Mouse (Mus musculus): ENCODE measurements around the gene A630073D07Rik. TPM values are rescaled to one million over a fixed set of nuclear protein-coding genes. Genes with fewer than 3 reads are reported as not detected.
"Not testable (repeated sequence)": the region's sequence is repeated elsewhere in the genome, so short reads cannot be mapped to it uniquely, and the experiment has no call there.

The A630073D07Rik gene
- polyA plus RNA-seq (2012; fragmentation: generic; extraction: Trizol): not detected

DNA sequence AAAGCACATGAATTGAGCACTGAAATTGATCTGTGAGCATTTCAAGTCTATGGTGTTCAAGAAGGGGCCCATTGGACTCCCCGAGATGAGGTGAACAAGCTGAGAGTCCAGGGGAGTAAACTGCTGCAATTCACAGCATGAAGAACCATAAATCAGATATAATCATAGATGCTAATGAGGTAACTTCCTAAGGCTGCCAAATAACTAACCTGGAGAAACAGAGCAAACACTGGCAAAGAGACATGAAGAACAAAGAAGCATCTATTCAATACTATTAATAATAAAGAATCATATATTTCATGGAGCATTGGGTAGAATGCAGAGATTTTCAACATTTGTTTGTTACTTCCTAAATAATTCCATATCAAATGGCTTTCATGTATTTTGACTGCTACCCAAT, at the start of gene A630073D07Rik:
TSS of gene A630073D07Rik (minus strand) at position 101 of the 400 bp plus-strand sequence.
- no peak within 1 kb of the TSS for H3ac ChIP-seq (ENCODE audit: control insufficient read depth, insufficient read length)
- TF ChIP-seq E2F4 (IDR thresholded peaks at IDR 0.05; ENCODE audit: insufficient read depth): no peak
- no peak for TF ChIP-seq POLR2A (IDR thresholded peaks at IDR 0.05; ENCODE audit: insufficient read length, low read depth)
- no peak for TF ChIP-seq USF1 (IDR thresholded peaks at IDR 0.05; ENCODE audit: low read depth)
- no peak for TF ChIP-seq MYOD1 (IDR thresholded peaks at IDR 0.05; ENCODE audit: control insufficient read depth in 1 of 3, insufficient read length in 2 of 3, low read depth in 2 of 3)
- TF ChIP-seq MAX (IDR thresholded peaks at IDR 0.05; ENCODE audit: low read depth): no peak
- TF ChIP-seq POLR2AphosphoS2 (IDR thresholded peaks at IDR 0.05; ENCODE audit: insufficient read length, low read depth): no peak
- no peak for TF ChIP-seq MYOG (IDR thresholded peaks at IDR 0.05; ENCODE audit: control insufficient read depth in 1 of 3, insufficient read depth in 1 of 3, insufficient read length in 2 of 3, low read depth in 2 of 3)
- TF ChIP-seq CEBPB (IDR thresholded peaks at IDR 0.05; ENCODE audit: insufficient read depth, poor library complexity, severe bottlenecking): no peak
- no peak for TF ChIP-seq TCF3 (IDR thresholded peaks at IDR 0.05; ENCODE audit: insufficient read length, low read depth)
- TF ChIP-seq TCF12 (IDR thresholded peaks at IDR 0.05; ENCODE audit: insufficient read depth, poor library complexity, severe bottlenecking): no peak
- no peak for TF ChIP-seq REST (IDR thresholded peaks at IDR 0.05; ENCODE audit: insufficient read depth, insufficient read length)
- TF ChIP-seq SRF (IDR thresholded peaks at IDR 0.05; ENCODE audit: control insufficient read depth, insufficient read length, low read depth): no peak
- no peaks in the 10 kb centered on the region for H3K27me3 ChIP-seq (ENCODE audit: control insufficient read depth, insufficient read depth, insufficient read length)
- no peak within 1 kb of the TSS for H3K4me3 ChIP-seq
- H3K36me3 ChIP-seq (ENCODE audit: control insufficient read depth, insufficient read depth): no peaks in the 10 kb centered on the region
- H3K79me2 ChIP-seq (ENCODE audit: control insufficient read depth, insufficient read depth): no peaks in the 10 kb centered on the region
- no peak within 1 kb of the TSS for H3K4me2 ChIP-seq (ENCODE audit: low read depth)

DNA sequence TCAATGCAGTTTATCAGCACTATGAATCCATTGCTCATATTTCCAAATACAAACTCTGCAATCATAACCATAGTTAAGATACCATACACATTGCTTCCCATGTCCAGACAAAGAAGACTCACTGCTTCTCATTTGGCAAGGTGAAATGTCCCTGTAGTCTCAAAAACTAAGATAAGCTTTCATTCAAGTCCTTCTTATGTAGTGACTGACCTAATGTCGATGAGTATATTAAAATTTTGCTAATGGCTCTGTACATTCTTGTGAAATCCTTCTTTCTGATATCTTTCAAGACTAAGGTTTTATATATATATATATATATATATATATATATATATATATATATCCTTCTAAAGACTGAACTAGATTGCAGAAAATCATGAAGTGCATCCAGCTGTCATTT, 49.6 kb upstream of the A630073D07Rik start, which contains the start of gene Tas2r121:
TSS of gene Tas2r121 (minus strand) at position 101 of the 400 bp plus-strand sequence.
- no peak within 1 kb of the TSS for H3K4me3 ChIP-seq
- H3K79me2 ChIP-seq (ENCODE audit: control insufficient read depth, insufficient read depth): no peaks in the 10 kb centered on the region
- no peak within 1 kb of the TSS for H3K4me2 ChIP-seq (ENCODE audit: low read depth)
- H3K27me3 ChIP-seq (ENCODE audit: control insufficient read depth, insufficient read depth, insufficient read length): no peaks in the 10 kb centered on the region
- no peak for TF ChIP-seq TCF3 (IDR thresholded peaks at IDR 0.05; ENCODE audit: insufficient read length, low read depth)
- no peak for TF ChIP-seq E2F4 (IDR thresholded peaks at IDR 0.05; ENCODE audit: insufficient read depth)
- TF ChIP-seq MYOD1 (IDR thresholded peaks at IDR 0.05; ENCODE audit: control insufficient read depth in 1 of 3, insufficient read length in 2 of 3, low read depth in 2 of 3): no peak
- no peak for TF ChIP-seq TCF12 (IDR thresholded peaks at IDR 0.05; ENCODE audit: insufficient read depth, poor library complexity, severe bottlenecking)
- no peak for TF ChIP-seq MAX (IDR thresholded peaks at IDR 0.05; ENCODE audit: low read depth)
- no peak for TF ChIP-seq SRF (IDR thresholded peaks at IDR 0.05; ENCODE audit: control insufficient read depth, insufficient read length, low read depth)
- TF ChIP-seq CEBPB (IDR thresholded peaks at IDR 0.05; ENCODE audit: insufficient read depth, poor library complexity, severe bottlenecking): no peak
- TF ChIP-seq POLR2AphosphoS2 (IDR thresholded peaks at IDR 0.05; ENCODE audit: insufficient read length, low read depth): no peak
- no peak for TF ChIP-seq POLR2A (IDR thresholded peaks at IDR 0.05; ENCODE audit: insufficient read length, low read depth)
- no peak for TF ChIP-seq USF1 (IDR thresholded peaks at IDR 0.05; ENCODE audit: low read depth)
- no peak for TF ChIP-seq REST (IDR thresholded peaks at IDR 0.05; ENCODE audit: insufficient read depth, insufficient read length)
- no peak for TF ChIP-seq MYOG (IDR thresholded peaks at IDR 0.05; ENCODE audit: control insufficient read depth in 1 of 3, insufficient read depth in 1 of 3, insufficient read length in 2 of 3, low read depth in 2 of 3)
- no peak within 1 kb of the TSS for H3ac ChIP-seq (ENCODE audit: control insufficient read depth, insufficient read length)
- no peaks in the 10 kb centered on the region for H3K36me3 ChIP-seq (ENCODE audit: control insufficient read depth, insufficient read depth)

DNA sequence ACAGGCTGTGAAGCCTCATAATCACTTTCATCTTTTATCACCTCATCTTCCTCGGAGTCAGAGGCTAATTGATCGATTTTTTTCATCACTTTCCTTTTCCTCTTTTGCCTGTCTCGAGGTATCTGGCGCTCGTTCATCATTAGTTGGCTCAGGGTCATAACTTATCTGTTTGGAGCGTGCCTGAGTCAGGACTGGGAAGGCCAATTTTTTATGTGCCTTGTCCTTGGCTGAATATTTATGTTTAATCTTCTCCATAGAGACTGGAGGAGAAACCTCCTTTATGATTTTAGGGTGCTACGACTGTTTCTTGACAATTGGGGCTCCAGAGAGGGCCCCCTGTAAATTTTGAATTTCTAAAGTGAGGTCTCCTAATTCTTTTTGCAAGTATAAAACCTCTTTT, 40.3 kb upstream of the A630073D07Rik start:
- not testable (repeated sequence) for H3ac ChIP-seq (ENCODE audit: control insufficient read depth, insufficient read length); H3K4me3 ChIP-seq; H3K27me3 ChIP-seq (ENCODE audit: control insufficient read depth, insufficient read depth, insufficient read length); H3K79me2 ChIP-seq (ENCODE audit: control insufficient read depth, insufficient read depth); H3K4me2 ChIP-seq (ENCODE audit: low read depth); H3K36me3 ChIP-seq (ENCODE audit: control insufficient read depth, insufficient read depth)

DNA sequence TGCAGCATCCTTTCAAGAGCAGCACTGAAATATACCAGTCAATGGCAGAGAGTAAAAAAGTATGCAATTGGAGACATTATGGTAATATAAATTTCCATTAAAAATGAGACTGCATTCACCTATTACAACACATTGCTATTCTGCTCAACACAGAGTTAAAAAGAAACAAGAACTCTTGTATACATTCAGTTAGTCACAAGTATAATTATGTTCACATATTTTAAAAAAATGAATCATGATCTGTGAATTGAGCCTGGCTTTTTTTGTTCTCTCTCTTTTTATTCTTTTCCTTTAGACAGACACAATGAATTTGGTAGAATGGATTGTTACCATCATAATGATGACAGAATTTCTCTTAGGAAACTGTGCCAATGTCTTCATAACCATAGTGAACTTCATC, 5.3 kb upstream of the A630073D07Rik start, which contains the start of gene Tas2r120:
TSS of gene Tas2r120 (plus strand) at position 301 of the 400 bp plus-strand sequence.
- no peaks in the 10 kb centered on the region for H3K27me3 ChIP-seq (ENCODE audit: control insufficient read depth, insufficient read depth, insufficient read length)
- H3K4me3 ChIP-seq: no peak within 1 kb of the TSS
- TF ChIP-seq POLR2A (IDR thresholded peaks at IDR 0.05; ENCODE audit: insufficient read length, low read depth) (no peak), TCF3 (IDR thresholded peaks at IDR 0.05; ENCODE audit: insufficient read length, low read depth) (no peak), POLR2AphosphoS2 (IDR thresholded peaks at IDR 0.05; ENCODE audit: insufficient read length, low read depth) (no peak), MAX (IDR thresholded peaks at IDR 0.05; ENCODE audit: low read depth) (no peak), CEBPB (IDR thresholded peaks at IDR 0.05; ENCODE audit: insufficient read depth, poor library complexity, severe bottlenecking) (no peak), SRF (IDR thresholded peaks at IDR 0.05; ENCODE audit: control insufficient read depth, insufficient read length, low read depth) (no peak), USF1 (IDR thresholded peaks at IDR 0.05; ENCODE audit: low read depth) (no peak), E2F4 (IDR thresholded peaks at IDR 0.05; ENCODE audit: insufficient read depth) (no peak), REST (IDR thresholded peaks at IDR 0.05; ENCODE audit: insufficient read depth, insufficient read length) (no peak), TCF12 (IDR thresholded peaks at IDR 0.05; ENCODE audit: insufficient read depth, poor library complexity, severe bottlenecking) (no peak), MYOG (IDR thresholded peaks at IDR 0.05; ENCODE audit: control insufficient read depth in 1 of 3, insufficient read depth in 1 of 3, insufficient read length in 2 of 3, low read depth in 2 of 3) (no peak), MYOD1 (IDR thresholded peaks at IDR 0.05; ENCODE audit: control insufficient read depth in 1 of 3, insufficient read length in 2 of 3, low read depth in 2 of 3) (no peak)
- H3ac ChIP-seq (ENCODE audit: control insufficient read depth, insufficient read length): no peak within 1 kb of the TSS
- no peaks in the 10 kb centered on the region for H3K79me2 ChIP-seq (ENCODE audit: control insufficient read depth, insufficient read depth)
- H3K4me2 ChIP-seq (ENCODE audit: low read depth): no peak within 1 kb of the TSS
- no peaks in the 10 kb centered on the region for H3K36me3 ChIP-seq (ENCODE audit: control insufficient read depth, insufficient read depth)

DNA sequence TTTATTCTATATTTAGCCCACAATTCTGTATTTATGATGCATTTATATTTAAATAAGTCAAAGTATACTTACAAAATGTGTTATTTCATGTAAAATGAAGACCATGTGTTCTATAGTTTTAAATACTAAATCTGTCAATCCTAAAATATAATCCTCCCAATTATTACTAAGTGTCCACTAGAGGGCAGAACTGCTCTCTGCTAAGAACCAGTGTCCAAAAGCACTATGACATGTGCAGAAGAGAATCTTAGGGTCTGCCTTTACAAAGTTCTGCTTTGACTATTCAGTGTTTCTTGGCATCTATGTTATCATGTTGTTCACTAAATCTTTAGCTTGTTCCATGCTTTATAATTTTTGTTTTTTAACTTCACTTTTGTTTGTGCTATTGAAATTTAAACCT, 1.9 kb downstream of the A630073D07Rik start:
- Histone ChIP-seq H3K79me2 (ENCODE audit: control insufficient read depth, insufficient read depth) (no peaks in the 10 kb centered on the region), H3K4me3 (no peak overlapping the region), H3K27me3 (ENCODE audit: control insufficient read depth, insufficient read depth, insufficient read length) (no peaks in the 10 kb centered on the region), H3K36me3 (ENCODE audit: control insufficient read depth, insufficient read depth) (no peaks in the 10 kb centered on the region), H3K4me2 (ENCODE audit: low read depth) (no peak overlapping the region), H3ac (ENCODE audit: control insufficient read depth, insufficient read length) (no peak overlapping the region)
- TF ChIP-seq TCF12 (IDR thresholded peaks at IDR 0.05; ENCODE audit: insufficient read depth, poor library complexity, severe bottlenecking): no peak
- no peak for TF ChIP-seq E2F4 (IDR thresholded peaks at IDR 0.05; ENCODE audit: insufficient read depth)
- TF ChIP-seq POLR2A (IDR thresholded peaks at IDR 0.05; ENCODE audit: insufficient read length, low read depth): no peak
- TF ChIP-seq MYOD1 (IDR thresholded peaks at IDR 0.05; ENCODE audit: control insufficient read depth in 1 of 3, insufficient read length in 2 of 3, low read depth in 2 of 3): no peak
- no peak for TF ChIP-seq POLR2AphosphoS2 (IDR thresholded peaks at IDR 0.05; ENCODE audit: insufficient read length, low read depth)
- no peak for TF ChIP-seq SRF (IDR thresholded peaks at IDR 0.05; ENCODE audit: control insufficient read depth, insufficient read length, low read depth)
- no peak for TF ChIP-seq MAX (IDR thresholded peaks at IDR 0.05; ENCODE audit: low read depth)
- no peak for TF ChIP-seq TCF3 (IDR thresholded peaks at IDR 0.05; ENCODE audit: insufficient read length, low read depth)
- no peak for TF ChIP-seq CEBPB (IDR thresholded peaks at IDR 0.05; ENCODE audit: insufficient read depth, poor library complexity, severe bottlenecking)
- no peak for TF ChIP-seq MYOG (IDR thresholded peaks at IDR 0.05; ENCODE audit: control insufficient read depth in 1 of 3, insufficient read depth in 1 of 3, insufficient read length in 2 of 3, low read depth in 2 of 3)
- TF ChIP-seq USF1 (IDR thresholded peaks at IDR 0.05; ENCODE audit: low read depth): no peak
- TF ChIP-seq REST (IDR thresholded peaks at IDR 0.05; ENCODE audit: insufficient read depth, insufficient read length): no peak

DNA sequence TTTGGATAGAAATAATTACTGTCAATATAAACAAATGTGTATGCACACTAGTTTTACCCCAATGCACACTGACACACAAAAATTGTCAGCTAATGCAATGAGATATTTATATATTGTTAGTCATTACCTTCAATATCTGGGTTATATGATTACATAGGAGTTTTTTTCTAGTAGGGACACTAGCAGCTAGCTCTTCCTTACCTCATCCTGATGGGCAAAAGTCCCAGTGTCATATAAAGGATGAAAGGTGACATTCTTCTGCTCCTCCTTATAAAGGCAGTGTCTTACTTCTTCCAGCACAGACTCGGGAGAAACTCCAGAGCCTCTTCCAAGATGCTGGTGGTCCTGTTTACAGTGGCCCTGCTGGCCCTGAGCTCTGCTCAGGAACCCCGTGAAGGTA, 55.7 kb downstream of the A630073D07Rik start, which contains the start of gene Prp2:
TSS of gene Prp2 (plus strand) at position 301 of the 400 bp plus-strand sequence.
- H3K27me3 ChIP-seq (ENCODE audit: control insufficient read depth, insufficient read depth, insufficient read length); H3K36me3 ChIP-seq (ENCODE audit: control insufficient read depth, insufficient read depth); H3K4me2 ChIP-seq (ENCODE audit: low read depth); H3ac ChIP-seq (ENCODE audit: control insufficient read depth, insufficient read length); H3K79me2 ChIP-seq (ENCODE audit: control insufficient read depth, insufficient read depth); H3K4me3 ChIP-seq: not testable (repeated sequence)
